Mouse (Mus musculus) thymus, adult 2 months (tissue): ENCODE measurements around the gene Aig1.

ENCODE experiments used
- CTCF ChIP-seq: fragments of 200-500 bp; IDR thresholded peaks from 2 replicates; pipeline ENCODE4 v1.5.1; 2012; ENCODE audit warnings: mild to moderate bottlenecking, control low read depth, low read length, moderate library complexity, borderline replicate concordance; ENCODE audit not compliant: control insufficient read depth, poor library complexity, insufficient read depth; ENCODE audit errors: extremely low read depth
- POLR2A ChIP-seq: fragments of 200-500 bp; IDR thresholded peaks from 2 replicates; pipeline ENCODE4 v1.6.1; 2012; ENCODE audit warnings: mild to moderate bottlenecking, low read length, control low read depth, moderate library complexity; ENCODE audit not compliant: control insufficient read depth, poor library complexity, insufficient read depth; ENCODE audit errors: extremely low read depth

GRCm38 (mm10) chr10:13663476-13663875, 205.3 kb downstream of the Aig1 start:
- TF ChIP-seq CTCF (no peak), POLR2A (no peak)
